Mouse (Mus musculus): ENCODE measurements around the gene Rusc2. TPM values are rescaled to one million over a fixed set of nuclear protein-coding genes. Genes with fewer than 3 reads are reported as not detected.

Rusc2 gene
- total and polyA plus RNA-seq, 3 experiments, result 2.4 to 7.3 TPM; not detected in 1

DNA sequence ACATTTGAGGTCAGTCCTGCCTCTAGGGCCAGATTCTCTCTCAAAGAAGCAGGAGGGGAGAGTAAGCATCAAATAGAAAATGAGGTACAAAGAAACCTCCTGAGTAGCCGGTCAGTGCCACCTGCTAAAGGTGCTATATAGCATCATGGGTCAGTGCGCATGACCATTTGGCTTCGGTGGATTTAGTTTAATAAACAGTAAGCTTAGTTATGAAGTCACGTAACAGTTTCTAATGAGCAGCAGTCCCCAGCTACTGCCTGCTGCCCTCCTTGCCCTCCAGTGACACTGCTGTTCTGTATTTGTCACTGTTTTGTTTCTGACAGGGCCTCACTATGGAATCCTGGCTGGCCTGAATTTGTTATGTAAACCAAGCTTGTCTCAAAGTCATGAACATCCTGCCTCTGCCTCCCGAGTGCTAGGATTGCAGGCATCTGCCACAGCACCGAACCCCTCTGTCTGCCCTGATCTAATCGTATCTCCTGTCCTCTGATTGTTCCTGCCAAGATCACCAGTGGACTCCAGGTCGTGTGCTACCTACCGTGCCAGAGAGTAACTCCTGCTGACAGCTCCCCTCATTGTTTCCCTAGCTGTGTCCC lies 8.2 kb downstream of the Rusc2 start:
- H3K4me3 ChIP-seq (ENCODE audit: control insufficient read depth in 1 of 2, insufficient read depth in 1 of 2, low read depth in 2 of 2, low read length in 2 of 2), result no peak overlapping the region
- DNase-seq (ENCODE audit: low read depth, low spot score), result no peak

DNA sequence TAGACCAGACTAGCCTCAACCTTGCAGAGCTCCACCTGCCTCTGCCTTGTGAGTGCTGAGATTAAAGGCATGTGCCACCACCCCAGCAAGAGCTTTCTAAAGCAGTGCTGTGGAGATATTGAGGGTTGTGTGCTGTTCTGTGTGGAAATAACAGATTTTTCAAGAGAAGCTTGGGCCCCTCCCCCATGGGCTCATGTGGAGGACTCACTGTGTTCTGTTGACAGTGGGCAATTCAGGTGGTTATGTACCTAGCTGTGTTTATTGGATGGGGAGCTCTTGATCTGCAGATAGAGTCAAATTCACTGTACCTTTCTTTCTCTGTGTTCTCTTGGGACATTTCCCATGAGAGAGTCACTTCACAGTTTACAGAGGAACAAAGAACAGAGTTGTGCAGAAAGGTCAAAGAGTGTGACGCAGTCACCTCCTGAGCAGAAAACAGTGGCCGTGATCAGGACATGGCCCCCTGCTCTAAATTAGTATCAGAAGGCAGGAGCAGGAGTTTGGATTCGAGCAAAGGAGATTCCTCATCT lies 9.8 kb downstream of the Rusc2 start:
- no peak for TF ChIP-seq GABPA (IDR thresholded peaks at IDR 0.05; ENCODE audit: low read depth, low read length)
- no peak for TF ChIP-seq CHD1 (IDR thresholded peaks at IDR 0.05; ENCODE audit: low read depth, low read length)
- no peak for TF ChIP-seq SMC3 (IDR thresholded peaks at IDR 0.05; ENCODE audit: low read depth, low read length)
- no peak for TF ChIP-seq E2F4 (IDR thresholded peaks at IDR 0.05; ENCODE audit: borderline replicate concordance, low read depth, low read length)
- no peak for TF ChIP-seq ZC3H11A (IDR thresholded peaks at IDR 0.05; ENCODE audit: low read depth, low read length)
- no peak for TF ChIP-seq SIN3A (IDR thresholded peaks at IDR 0.05; ENCODE audit: low read length)
- no peak for TF ChIP-seq RAD21 (IDR thresholded peaks at IDR 0.05; ENCODE audit: low read depth, low read length)
- no peak for TF ChIP-seq NELFE (IDR thresholded peaks at IDR 0.05; ENCODE audit: low read depth, low read length)
- TF ChIP-seq MAX (IDR thresholded peaks at IDR 0.05; ENCODE audit: low read length), result no peak
- TF ChIP-seq TBP (IDR thresholded peaks at IDR 0.05; ENCODE audit: low read depth, low read length), result no peak
- no peak for TF ChIP-seq CHD2 (IDR thresholded peaks at IDR 0.05; ENCODE audit: low read length)
- Histone ChIP-seq H3K36me3 (ENCODE audit: control insufficient read depth in 1 of 2, insufficient read depth in 2 of 2, low read length in 2 of 2) (no peaks in the 10 kb centered on the region; a peak in 1 of 4 replicates), H3K9me3 (replicated peaks; ENCODE audit: insufficient read depth, low read length) (no peaks in the 10 kb centered on the region), H3K9ac (ENCODE audit: control insufficient read depth, low read depth, low read length, poor library complexity, severe bottlenecking) (no peak overlapping the region), H3K27ac (ENCODE audit: control insufficient read depth, low read depth, low read length) (no peak overlapping the region), H3K4me1 (ENCODE audit: control insufficient read depth in 1 of 2, insufficient read depth in 2 of 2, low read length in 2 of 2) (peaks cover 2 to 10% of the 10 kb centered on the region in 2 experiments; a peak in 2 of 4 replicates), H3K4me3 (ENCODE audit: control insufficient read depth in 1 of 2, insufficient read depth in 1 of 2, low read depth in 2 of 2, low read length in 2 of 2) (no peak overlapping the region), H3K79me2 (ENCODE audit: control insufficient read depth, insufficient read depth, low read length, poor library complexity) (no peaks in the 10 kb centered on the region), H3K27me3 (ENCODE audit: control insufficient read depth in 1 of 2, insufficient read depth in 2 of 2, low read length in 2 of 2) (no peaks in the 10 kb centered on the region)
- no peak for DNase-seq (ENCODE audit: low read depth, low spot score)

More for the DNA sequence above, 8.2 kb downstream of the Rusc2 start:
- peaks cover 0 to 4% of the 10 kb centered on the region in 2 experiments; a peak in 2 of 4 replicates for H3K36me3 ChIP-seq (ENCODE audit: control insufficient read depth in 1 of 2, insufficient read depth in 2 of 2, low read length in 2 of 2)
- H3K9me3 ChIP-seq (replicated peaks; ENCODE audit: insufficient read depth, low read length), result no peaks in the 10 kb centered on the region
- H3K27ac ChIP-seq (ENCODE audit: control insufficient read depth, low read depth, low read length), result no peak overlapping the region
- H3K79me2 ChIP-seq (ENCODE audit: control insufficient read depth, insufficient read depth, low read length, poor library complexity), result no peaks in the 10 kb centered on the region
- no peak overlapping the region for H3K9ac ChIP-seq (ENCODE audit: control insufficient read depth, low read depth, low read length, poor library complexity, severe bottlenecking)
- peaks cover under 1 to 10% of the 10 kb centered on the region in 2 experiments; a peak in 1 of 4 replicates for H3K4me1 ChIP-seq (ENCODE audit: control insufficient read depth in 1 of 2, insufficient read depth in 2 of 2, low read length in 2 of 2)
- no peaks in the 10 kb centered on the region for H3K27me3 ChIP-seq (ENCODE audit: control insufficient read depth in 1 of 2, insufficient read depth in 2 of 2, low read length in 2 of 2)
- TF ChIP-seq SMC3 (IDR thresholded peaks at IDR 0.05; ENCODE audit: low read depth, low read length) (no peak), EP300 (IDR thresholded peaks at IDR 0.05; ENCODE audit: low read depth in 1 of 2, low read length in 2 of 2) (no peak), CHD1 (IDR thresholded peaks at IDR 0.05; ENCODE audit: low read depth, low read length) (no peak), GATA1 (IDR thresholded peaks at IDR 0.05; ENCODE audit: low read depth, low read length) (no peak), E2F4 (IDR thresholded peaks at IDR 0.05; ENCODE audit: borderline replicate concordance, low read depth, low read length) (no peak), UBTF (IDR thresholded peaks at IDR 0.05; ENCODE audit: borderline replicate concordance, insufficient read depth, low read depth, low read length) (no peak), TCF12 (IDR thresholded peaks at IDR 0.05; ENCODE audit: low read depth, low read length) (no peak), CTCF (IDR thresholded peaks at IDR 0.05 in 2 of 3, conservative IDR thresholded peaks at IDR 0.05 in 1 of 3; ENCODE audit: control insufficient read depth in 1 of 3, insufficient read depth in 1 of 3, low read depth in 2 of 3, low read length in 3 of 3, poor library complexity in 1 of 3, severe bottlenecking in 1 of 3) (no peak), ETS1 (IDR thresholded peaks at IDR 0.05; ENCODE audit: low read depth, low read length) (no peak), USF2 (IDR thresholded peaks at IDR 0.05; ENCODE audit: borderline replicate concordance in 1 of 2, insufficient read depth in 1 of 2, low read depth in 1 of 2, low read length in 2 of 2) (no peak)

All from MEL (cell line).